Mouse (Mus musculus): ENCODE data around the gene Gm10570. TPM values are rescaled to one million over a fixed set of nuclear protein-coding genes. Genes with fewer than 3 reads are reported as not detected.

Gene Gm10570
- total and polyA plus RNA-seq, 2 experiments from 2014 or later: 1.9 TPM; not detected in 1

- Histone ChIP-seq H3K4me2 (ENCODE audit: low read depth, low read length, poor library complexity, severe bottlenecking) (no peak overlapping the region), H3K4me3 (ENCODE audit: low read depth, low read length) (no peak overlapping the region), H3K9me3 (ENCODE audit: low read length) (no peaks in the 10 kb centered on the region), H3K36me3 (ENCODE audit: insufficient read depth, low read length) (peaks cover 45% of the 10 kb centered on the region), H3K27ac (ENCODE audit: low read depth, low read length) (no peak overlapping the region), H3K4me1 (ENCODE audit: insufficient read depth, low read length) (no peaks in the 10 kb centered on the region; the same call in 1 of the 2 replicates), H3K9ac (replicated peaks; ENCODE audit: low read length, poor library complexity, severe bottlenecking) (no peak overlapping the region), H3K27me3 (ENCODE audit: insufficient read depth, low read length) (no peaks in the 10 kb centered on the region)
- no peak for TF ChIP-seq CTCF (IDR thresholded peaks at IDR 0.05)
- 81% methylated on average over 7 of the region's 7 CpGs for WGBS
- DNase-seq (ENCODE audit: low spot score) (no peak), ATAC-seq (ENCODE audit: low FRiP score) (no peak)
These were observed 14.1 kb upstream of the Gm10570 start for GRCm38 (mm10) chr4:130322567-130322966.

DNA sequence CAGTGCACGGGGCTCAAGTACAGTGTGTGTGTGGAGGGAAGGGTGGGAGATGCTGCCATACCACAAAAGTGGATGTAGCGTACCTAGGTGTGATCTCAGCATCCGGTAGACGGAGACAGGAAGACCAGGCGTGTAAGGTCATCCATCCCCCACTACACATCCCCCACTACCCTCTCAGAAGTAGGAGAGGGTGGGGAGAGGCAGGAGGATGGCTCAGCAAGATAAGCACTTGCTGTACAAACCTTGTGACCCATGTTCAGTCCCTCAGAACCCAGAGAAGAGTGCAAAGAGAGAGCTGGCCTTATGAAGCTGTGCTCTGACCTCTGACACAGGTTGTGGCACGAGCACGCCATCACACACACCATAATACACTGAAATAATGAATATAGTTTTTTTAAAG lies 13.2 kb upstream of the Gm10570 start:
- no peaks in the 10 kb centered on the region; the same call in 1 of the 2 replicates for H3K4me1 ChIP-seq (ENCODE audit: insufficient read depth, low read length)
- ATAC-seq (ENCODE audit: low FRiP score): no peak
- H3K27me3 ChIP-seq (ENCODE audit: insufficient read depth, low read length): no peaks in the 10 kb centered on the region
- 97% methylated on average over 7 of the region's 7 CpGs for WGBS
- DNase-seq (ENCODE audit: low spot score): no peak
- H3K4me3 ChIP-seq (ENCODE audit: low read depth, low read length): no peak overlapping the region
- no peak overlapping the region for H3K4me2 ChIP-seq (ENCODE audit: low read depth, low read length, poor library complexity, severe bottlenecking)
- no peak for TF ChIP-seq CTCF (IDR thresholded peaks at IDR 0.05)
- H3K9ac ChIP-seq (replicated peaks; ENCODE audit: low read length, poor library complexity, severe bottlenecking): no peak overlapping the region
- H3K27ac ChIP-seq (ENCODE audit: low read depth, low read length): no peak overlapping the region
- H3K9me3 ChIP-seq (ENCODE audit: low read length): no peaks in the 10 kb centered on the region
- peaks cover 44% of the 10 kb centered on the region for H3K36me3 ChIP-seq (ENCODE audit: insufficient read depth, low read length)

GRCm38 (mm10) chr4:130319564-130319963 lies 11.1 kb upstream of the Gm10570 start:
- TF ChIP-seq CTCF (IDR thresholded peaks at IDR 0.05): 0 out of 2 replicates have a peak, but pooled peaks have one; percentile 7
- H3K4me2 ChIP-seq (ENCODE audit: low read depth, low read length, poor library complexity, severe bottlenecking): no peak overlapping the region
- H3K9ac ChIP-seq (replicated peaks; ENCODE audit: low read length, poor library complexity, severe bottlenecking): no peak overlapping the region
- no peak for ATAC-seq (ENCODE audit: low FRiP score)
- WGBS: 92% methylated on average over 7 of the region's 7 CpGs
- H3K27me3 ChIP-seq (ENCODE audit: insufficient read depth, low read length): no peaks in the 10 kb centered on the region
- no peak overlapping the region for H3K4me3 ChIP-seq (ENCODE audit: low read depth, low read length)
- no peaks in the 10 kb centered on the region; the same call in 1 of the 2 replicates for H3K4me1 ChIP-seq (ENCODE audit: insufficient read depth, low read length)
- H3K27ac ChIP-seq (ENCODE audit: low read depth, low read length): no peak overlapping the region
- DNase-seq (ENCODE audit: low spot score): no peak
- H3K9me3 ChIP-seq (ENCODE audit: low read length): no peaks in the 10 kb centered on the region
- H3K36me3 ChIP-seq (ENCODE audit: insufficient read depth, low read length): peaks cover 42% of the 10 kb centered on the region

- Histone ChIP-seq H3K9me3 (ENCODE audit: low read length) (no peaks in the 10 kb centered on the region), H3K36me3 (ENCODE audit: insufficient read depth, low read length) (peaks cover 39% of the 10 kb centered on the region)
- TF ChIP-seq CTCF (IDR thresholded peaks at IDR 0.05): no peak
These were observed 9.6 kb upstream of the Gm10570 start for GRCm38 (mm10) chr4:130318122-130318521.

GRCm38 (mm10) chr4:130316691-130317090 lies 8.2 kb upstream of the Gm10570 start:
- no peak for DNase-seq (ENCODE audit: low spot score)
- Histone ChIP-seq H3K36me3 (ENCODE audit: insufficient read depth, low read length) (peaks cover 34% of the 10 kb centered on the region), H3K9me3 (ENCODE audit: low read length) (no peaks in the 10 kb centered on the region), H3K27me3 (ENCODE audit: insufficient read depth, low read length) (no peaks in the 10 kb centered on the region), H3K9ac (replicated peaks; ENCODE audit: low read length, poor library complexity, severe bottlenecking) (no peak overlapping the region), H3K27ac (ENCODE audit: low read depth, low read length) (no peak overlapping the region), H3K4me3 (ENCODE audit: low read depth, low read length) (no peak overlapping the region), H3K4me2 (ENCODE audit: low read depth, low read length, poor library complexity, severe bottlenecking) (no peak overlapping the region), H3K4me1 (ENCODE audit: insufficient read depth, low read length) (no peaks in the 10 kb centered on the region)
- WGBS: 80% methylated on average over 10 of the region's 10 CpGs
- no peak for TF ChIP-seq CTCF (IDR thresholded peaks at IDR 0.05)
- ATAC-seq (ENCODE audit: low FRiP score): no peak

More at GRCm38 (mm10) chr4:130318122-130318521, 9.6 kb upstream of the Gm10570 start:
- Histone ChIP-seq H3K27ac (ENCODE audit: low read depth, low read length) (no peak overlapping the region), H3K9ac (replicated peaks; ENCODE audit: low read length, poor library complexity, severe bottlenecking) (no peak overlapping the region), H3K4me3 (ENCODE audit: low read depth, low read length) (no peak overlapping the region), H3K4me2 (ENCODE audit: low read depth, low read length, poor library complexity, severe bottlenecking) (no peak overlapping the region), H3K4me1 (ENCODE audit: insufficient read depth, low read length) (no peaks in the 10 kb centered on the region), H3K27me3 (ENCODE audit: insufficient read depth, low read length) (no peaks in the 10 kb centered on the region)
- WGBS: 71% methylated on average over 3 of the region's 3 CpGs
- ATAC-seq (ENCODE audit: low FRiP score): no peak
- no peak for DNase-seq (ENCODE audit: low spot score)

- Histone ChIP-seq H3K4me2 (ENCODE audit: low read depth, low read length, poor library complexity, severe bottlenecking) (no peak overlapping the region), H3K27ac (ENCODE audit: low read depth, low read length) (no peak overlapping the region), H3K4me3 (ENCODE audit: low read depth, low read length) (no peak overlapping the region), H3K9ac (replicated peaks; ENCODE audit: low read length, poor library complexity, severe bottlenecking) (no peak overlapping the region), H3K27me3 (ENCODE audit: insufficient read depth, low read length) (no peaks in the 10 kb centered on the region), H3K9me3 (ENCODE audit: low read length) (no peaks in the 10 kb centered on the region), H3K36me3 (ENCODE audit: insufficient read depth, low read length) (peaks cover 32% of the 10 kb centered on the region), H3K4me1 (ENCODE audit: insufficient read depth, low read length) (no peaks in the 10 kb centered on the region)
- 67% methylated on average over 13 of the region's 13 CpGs for WGBS
- no peak for TF ChIP-seq CTCF (IDR thresholded peaks at IDR 0.05)
- ATAC-seq (ENCODE audit: low FRiP score): no peak
- DNase-seq (ENCODE audit: low spot score): no peak
These were observed 7.5 kb upstream of the Gm10570 start for GRCm38 (mm10) chr4:130315771-130316527.

Data from midbrain, postnatal 0 days (tissue).